Mouse (Mus musculus) heart, postnatal 14 days (tissue): ENCODE measurements around the gene Asb8. TPM values are rescaled to one million over a fixed set of nuclear protein-coding genes. Genes with fewer than 3 reads are reported as not detected.

Experiments used
- DNase-seq, 2 experiments: peaks; one replicate each; pipeline ENCODE4 v3.0.0; 2021 to 2022
- intact Hi-C: fragments of 180-260 bp; cut with DNase I; formaldehyde crosslinking; loops from one replicate; pipeline ENCODE4 v1.15.1; 2025
- total RNA-seq, 2 experiments: library from RNA; stranded (reverse); gene quantifications; 2 replicates each; pipeline ENCODE4 v1.2.3; 2021

Gene Asb8
- total RNA-seq, 2 experiments from 2014 or later: 99.8 to 111 TPM

DNA sequence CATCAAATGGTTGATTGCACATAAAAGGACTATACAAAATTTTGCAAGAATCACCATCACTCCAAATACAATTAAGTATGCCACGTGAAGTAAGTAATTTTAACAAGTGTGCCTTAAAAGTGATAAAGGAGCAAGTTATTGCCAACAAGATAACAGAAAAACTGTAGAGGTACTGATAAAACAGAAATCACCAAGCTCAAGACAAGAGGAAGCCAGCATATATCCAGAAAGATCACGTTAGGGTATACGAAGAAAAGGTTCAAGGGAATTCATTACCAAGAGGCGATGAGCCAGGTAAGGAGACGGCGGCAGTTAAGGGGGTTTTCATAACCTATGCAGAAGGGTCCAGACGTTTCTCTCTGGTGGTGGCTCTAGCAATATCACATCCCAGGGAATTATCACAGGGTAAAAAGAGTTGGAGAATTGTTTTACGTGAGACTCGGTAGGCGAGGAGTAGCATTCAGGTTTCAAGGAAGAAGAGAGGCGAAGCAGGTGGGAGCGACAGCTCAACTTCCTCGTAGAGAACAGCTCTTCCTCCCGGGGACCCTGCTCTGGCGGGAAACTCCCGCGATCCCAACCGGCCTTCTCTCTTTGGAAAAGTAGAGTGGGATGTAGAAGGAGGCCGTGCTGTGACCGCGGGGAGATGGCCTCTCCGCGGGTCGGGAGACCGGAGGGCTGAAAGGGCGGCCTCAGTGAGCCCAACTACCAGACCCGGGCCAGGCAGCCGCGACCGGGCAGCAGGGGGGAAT, 72.9 kb downstream of the Asb8 start, which contains the start of gene Pfkm:
Pfkm (plus strand) TSS at position 218 of the 749 bp plus-strand sequence.
- intact Hi-C loops: loop anchor here (1.0 to 10.0 kb wide), 4 partner anchors 16 to 422 kb away; no protein-coding TSS in a partner anchor
- no peak for DNase-seq

GRCm38 (mm10) chr15:98091841-98092240, 73.6 kb downstream of the Asb8 start:
- intact Hi-C loops: loop anchor here (2.0 to 10.0 kb wide), 4 partner anchors 61 to 423 kb away; no protein-coding TSS in a partner anchor
- no peak for DNase-seq

DNA sequence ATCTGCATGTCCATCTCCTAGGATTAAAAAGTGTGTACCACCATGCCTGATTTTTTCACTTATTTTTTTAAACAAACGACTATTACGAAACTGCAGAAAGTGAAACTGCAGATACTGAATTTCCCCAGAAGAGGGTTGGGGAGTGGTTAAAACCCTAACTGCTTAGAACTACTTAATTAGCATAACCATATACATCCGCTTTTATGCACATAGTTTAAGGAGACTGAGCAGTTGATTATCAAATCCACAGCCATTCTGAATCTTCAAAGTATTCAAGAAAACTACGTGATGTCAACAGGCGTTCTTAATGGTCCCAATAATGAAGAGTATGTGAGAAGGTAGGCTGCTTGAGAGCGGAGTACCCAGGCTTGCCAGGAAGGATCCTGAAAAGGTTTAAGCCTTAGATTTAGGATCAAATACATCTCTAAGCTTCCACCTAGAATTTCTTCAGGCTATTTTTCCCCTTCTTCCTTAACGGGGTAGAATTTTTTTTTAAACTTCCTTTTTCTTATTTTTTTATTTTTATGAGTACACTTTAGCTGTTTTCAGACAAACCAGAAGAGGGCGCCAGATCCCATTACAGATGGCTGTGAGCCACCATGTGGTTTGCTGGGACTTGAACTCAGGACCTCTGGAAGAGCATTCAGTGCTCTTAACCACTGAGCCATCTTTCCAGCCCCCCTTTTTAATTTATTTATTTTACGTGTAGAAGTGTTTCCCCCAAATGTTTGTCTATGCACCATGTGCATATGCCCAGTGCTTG, 75.8 kb downstream of the Asb8 start:
- DNase-seq: peak; percentile 37 to 69
- intact Hi-C loops: loop anchor here (2.0 to 10.0 kb wide), 3 partner anchors 63 to 425 kb away; no protein-coding TSS in a partner anchor

DNA sequence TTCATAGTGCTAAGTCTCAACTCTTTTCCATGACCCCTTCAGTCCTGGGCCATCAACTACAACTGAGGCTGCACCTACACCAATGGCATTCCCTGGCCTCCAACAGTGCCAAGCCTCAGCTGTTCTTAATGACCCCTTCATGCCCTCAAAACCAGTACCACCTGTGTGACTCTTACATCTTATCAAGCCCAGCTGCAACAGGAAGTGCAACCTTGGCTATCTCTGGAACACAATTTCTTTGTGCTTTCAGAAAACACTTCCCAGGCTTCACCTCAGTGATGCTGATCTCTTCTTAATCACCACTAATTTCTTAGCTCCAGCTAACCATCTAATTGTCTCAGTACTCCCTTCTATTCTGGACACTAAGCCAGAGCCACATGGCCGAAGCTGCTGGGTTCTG, 76.5 kb downstream of the Asb8 start:
- no peak for DNase-seq
- intact Hi-C loops: no loop called here

Other genes with a start within 250 kb of the Asb8 start
- 10 to 100 TPM; 12.4 to 12.7 TPM for gene Tmem106c, start 201.4 kb downstream of the Asb8 start, total RNA-seq
- gene Col2a1, start 160.9 kb downstream of the Asb8 start, total RNA-seq: 1 to 10 TPM in 1 of 2 experiments, under 1 TPM in 1; 0.41 to 1.0 TPM
- gene Pfkm, start 73.0 kb downstream of the Asb8 start, total RNA-seq: 100 to 1,000 TPM; 739 to 748 TPM
- 10 to 100 TPM; 12.9 to 13.7 TPM for gene Senp1, start 71.9 kb downstream of the Asb8 start, total RNA-seq
- 1 to 10 TPM; 1.0 to 1.3 TPM for gene Ccdc184, start 1.5 kb upstream of the Asb8 start, total RNA-seq
- gene Olfr288, start 29.9 kb upstream of the Asb8 start, total RNA-seq: not detected
- gene Gm44579, start 55.4 kb upstream of the Asb8 start, total RNA-seq: not detected
- gene Olfr287, start 55.4 kb upstream of the Asb8 start, total RNA-seq: not detected
- not detected for gene Olfr286, start 68.8 kb upstream of the Asb8 start, total RNA-seq
- gene H1fnt, start 91.7 kb upstream of the Asb8 start, total RNA-seq: not detected
- 1 to 10 TPM; 5.8 to 6.3 TPM for gene Zfp641, start 130.5 kb upstream of the Asb8 start, total RNA-seq
- not detected for gene Olfr285, start 151.7 kb upstream of the Asb8 start, total RNA-seq
- gene Olfr284, start 175.4 kb upstream of the Asb8 start, total RNA-seq: not detected
- not detected for gene Olfr283, start 215.3 kb upstream of the Asb8 start, total RNA-seq